Mouse (Mus musculus) ES-E14 (cell line): ENCODE results near the gene Myo19.

Experiments
- CHD2 ChIP-seq: IDR thresholded peaks from 2 replicates; pipeline ENCODE4 v1.6.1; 2014; ENCODE audit warnings: mild to moderate bottlenecking, low read depth, low read length, inconsistent platforms
- HCFC1 ChIP-seq: IDR thresholded peaks from 2 replicates; pipeline ENCODE4 v1.6.1; 2012; ENCODE audit warnings: low read length, inconsistent platforms, borderline replicate concordance; ENCODE audit not compliant: insufficient read depth
- MAFK ChIP-seq: IDR thresholded peaks from 2 replicates; pipeline ENCODE4 v1.6.1; 2014; ENCODE audit warnings: mild to moderate bottlenecking, low read depth, low read length, inconsistent platforms; ENCODE audit not compliant: insufficient read depth
- ZC3H11A ChIP-seq: IDR thresholded peaks from 2 replicates; pipeline ENCODE4 v1.6.1; 2012; ENCODE audit warnings: low read depth, mild to moderate bottlenecking, inconsistent platforms, low read length, borderline replicate concordance
- ZNF384 ChIP-seq: IDR thresholded peaks from 2 replicates; pipeline ENCODE4 v1.6.1; 2012; ENCODE audit warnings: low read depth, low read length, inconsistent platforms

DNA sequence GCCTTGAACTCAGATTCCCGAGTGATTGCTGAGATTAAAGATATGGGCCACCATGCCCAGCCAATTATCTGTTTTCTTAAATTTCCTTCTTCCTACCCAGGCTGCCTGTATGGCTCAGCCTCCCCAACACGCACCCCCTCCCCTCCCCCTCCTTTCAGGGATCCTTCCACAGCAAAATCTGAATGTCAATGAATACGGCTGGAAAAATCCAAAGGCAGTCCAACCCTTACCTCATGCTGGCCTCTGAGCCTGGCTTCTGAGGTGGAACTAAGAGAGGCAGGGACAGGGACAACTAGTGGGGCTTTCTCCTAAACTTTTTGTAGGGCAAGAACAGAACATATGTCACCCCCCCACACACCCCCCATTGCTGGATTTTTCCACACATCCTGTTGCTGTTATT is 68.2 kb downstream of the Myo19 start:
- TF ChIP-seq ZC3H11A, result no peak
- TF ChIP-seq CHD2, result no peak
- TF ChIP-seq HCFC1, result no peak
- no peak for TF ChIP-seq ZNF384
- no peak for TF ChIP-seq MAFK
